Mouse (Mus musculus) intestine, postnatal 0 days (tissue): ENCODE measurements around the gene Unc13c. TPM values are rescaled to one million over a fixed set of nuclear protein-coding genes. Genes with fewer than 3 reads are reported as not detected.

Experiments used
- ATAC-seq: fragments of 200-750 bp; cut with Nextera tagmentation; 2 replicates; pipeline ENCODE4 v1.8.0; 2017; ENCODE audit warnings: mild to moderate bottlenecking, moderate TSS enrichment, moderate library complexity
- H3K27ac ChIP-seq: fragments of 300-500 bp; sonication (generic); 2 replicates; pipeline ENCODE4 v1.5.1; 2014; ENCODE audit warnings: mild to moderate bottlenecking, low read depth, low read length, moderate library complexity
- H3K27me3 ChIP-seq: fragments of 300-500 bp; sonication (generic); replicated peaks from 2 replicates; pipeline ENCODE4 v1.6.1; 2014; ENCODE audit warnings: low read length, mixed read lengths; ENCODE audit not compliant: control insufficient read depth, insufficient read depth
- H3K36me3 ChIP-seq: fragments of 300-500 bp; sonication (generic); 2 replicates; pipeline ENCODE4 v1.6.1; 2014; ENCODE audit warnings: mild to moderate bottlenecking, moderate library complexity; ENCODE audit not compliant: control insufficient read depth, insufficient read depth
- H3K4me1 ChIP-seq: fragments of 300-500 bp; sonication (generic); replicated peaks from 2 replicates; pipeline ENCODE4 v1.6.1; 2014; ENCODE audit warnings: antibody characterized with exemption, low read length, mixed read lengths; ENCODE audit not compliant: control insufficient read depth, insufficient read depth
- H3K4me2 ChIP-seq: fragments of 300-500 bp; sonication (generic); replicated peaks from 2 replicates; pipeline ENCODE4 v1.6.1; 2014; ENCODE audit warnings: low read depth, mild to moderate bottlenecking, moderate library complexity
- H3K4me3 ChIP-seq: fragments of 300-500 bp; sonication (generic); 2 replicates; pipeline ENCODE4 v1.5.1; 2014; ENCODE audit warnings: low read depth, low read length
- H3K9ac ChIP-seq: fragments of 300-500 bp; sonication (generic); 2 replicates; pipeline ENCODE4 v1.6.1; 2014; ENCODE audit warnings: mild to moderate bottlenecking, low read depth, low read length
- H3K9me3 ChIP-seq: fragments of 300-500 bp; sonication (generic); 2 replicates; pipeline ENCODE4 v1.6.1; 2016; ENCODE audit warnings: mixed run types; ENCODE audit not compliant: control insufficient read depth
- CTCF ChIP-seq: sonication (generic); IDR thresholded peaks from 2 replicates; pipeline ENCODE4 v1.5.1; 2016; ENCODE audit warnings: low read depth, mild to moderate bottlenecking, control low read depth, antibody characterized with exemption, moderate library complexity
- WGBS: fragments of 180-500 bp; shearing (Covaris S2); extraction: QIAGEN DNeasy Blood & Tissue Kit; methylation state at CpG from one replicate; pipeline ENCODE4 v1.1.7; 2014; 5-methylcytosine and 5-hydroxymethylcytosine counted together
- polyA plus RNA-seq: library from polyadenylated mRNA; unstranded; fragments of >200 nt; fragmentation: Nextera tagmentation; extraction: Ambion mirVana; gene quantifications from 2 replicates; pipeline ENCODE4 v1.2.1, GENCODE M21; 2015

Gene Unc13c
- polyA plus RNA-seq, 1 experiment from 2014 or later: 0.16 TPM

DNA sequence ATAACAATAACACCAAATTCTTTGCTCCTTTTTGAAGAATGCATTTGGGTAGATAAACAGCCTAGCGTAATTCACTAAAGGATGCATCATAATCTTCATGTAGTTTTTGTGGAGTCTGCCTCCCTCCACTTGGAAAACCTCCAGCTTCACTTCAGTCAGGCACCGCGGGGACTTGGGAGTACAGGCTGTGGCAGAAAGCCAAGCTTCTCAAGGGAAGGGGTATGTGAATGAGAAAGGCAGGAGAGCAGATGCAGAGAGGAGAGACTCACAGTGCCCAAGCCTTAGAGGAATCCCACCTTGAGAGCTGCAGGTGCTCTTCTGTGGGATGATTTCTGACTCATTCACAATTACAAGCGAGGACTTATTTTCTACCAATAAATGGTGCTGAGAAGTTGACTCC lies 33.9 kb downstream of the Unc13c start:
- Histone ChIP-seq H3K27ac (no peak overlapping the region), H3K4me2 (no peak overlapping the region), H3K9me3 (no peaks in the 10 kb centered on the region), H3K27me3 (no peaks in the 10 kb centered on the region), H3K4me1 (no peaks in the 10 kb centered on the region), H3K36me3 (no peaks in the 10 kb centered on the region), H3K9ac (no peak overlapping the region), H3K4me3 (no peak overlapping the region)
- ATAC-seq: no peak
- no peak for TF ChIP-seq CTCF
- 59% methylated on average over 4 of the region's 4 CpGs for WGBS

DNA sequence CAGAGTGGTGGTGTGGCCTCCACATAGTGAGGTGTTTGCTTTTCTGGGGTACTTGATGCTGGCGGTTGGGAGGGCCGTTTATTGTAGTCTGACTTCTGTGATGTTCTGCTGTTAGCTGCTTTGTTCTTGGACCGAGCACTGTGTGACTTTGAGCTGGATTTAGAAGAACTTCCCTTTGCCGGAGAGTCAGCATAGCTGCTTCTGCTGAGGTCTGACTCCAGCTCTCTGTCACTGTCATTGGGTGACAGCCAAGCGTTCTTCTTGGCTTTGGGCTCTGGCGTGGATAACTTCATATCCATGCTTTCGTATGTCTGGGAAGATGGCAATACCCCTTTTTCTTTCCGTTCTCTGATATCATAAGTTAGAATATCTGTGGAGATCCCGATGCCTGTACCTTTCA lies 36.8 kb downstream of the Unc13c start:
- no peak overlapping the region for H3K4me2 ChIP-seq
- H3K27me3 ChIP-seq: no peaks in the 10 kb centered on the region
- no peak for ATAC-seq
- no peak overlapping the region for H3K27ac ChIP-seq
- no peaks in the 10 kb centered on the region for H3K36me3 ChIP-seq
- TF ChIP-seq CTCF: no peak
- H3K4me3 ChIP-seq: no peak overlapping the region
- no peaks in the 10 kb centered on the region for H3K4me1 ChIP-seq
- 88% methylated on average over 9 of the region's 9 CpGs for WGBS
- H3K9ac ChIP-seq: no peak overlapping the region
- H3K9me3 ChIP-seq: no peaks in the 10 kb centered on the region

DNA sequence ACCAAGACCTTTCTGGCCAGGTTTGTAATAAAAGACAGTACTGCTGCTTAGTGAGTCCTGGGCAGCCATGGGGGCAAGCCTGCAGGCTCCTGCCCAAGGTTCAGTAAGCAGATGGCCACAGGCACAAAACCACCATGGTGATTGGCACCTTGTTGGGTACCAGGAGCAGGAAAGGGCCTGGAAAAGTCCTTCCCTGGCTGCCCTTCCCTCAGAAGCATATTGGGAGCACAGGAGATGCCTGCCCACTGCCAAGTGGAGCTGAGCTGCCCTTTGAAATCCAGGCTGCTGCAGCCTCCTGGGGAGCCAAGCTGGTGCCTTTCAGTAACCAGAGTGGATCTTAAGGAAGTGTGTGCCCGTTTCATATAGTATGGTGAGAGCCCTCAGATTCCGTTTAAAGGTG lies 41.5 kb downstream of the Unc13c start:
- no peaks in the 10 kb centered on the region for H3K27me3 ChIP-seq
- no peak overlapping the region for H3K27ac ChIP-seq

DNA sequence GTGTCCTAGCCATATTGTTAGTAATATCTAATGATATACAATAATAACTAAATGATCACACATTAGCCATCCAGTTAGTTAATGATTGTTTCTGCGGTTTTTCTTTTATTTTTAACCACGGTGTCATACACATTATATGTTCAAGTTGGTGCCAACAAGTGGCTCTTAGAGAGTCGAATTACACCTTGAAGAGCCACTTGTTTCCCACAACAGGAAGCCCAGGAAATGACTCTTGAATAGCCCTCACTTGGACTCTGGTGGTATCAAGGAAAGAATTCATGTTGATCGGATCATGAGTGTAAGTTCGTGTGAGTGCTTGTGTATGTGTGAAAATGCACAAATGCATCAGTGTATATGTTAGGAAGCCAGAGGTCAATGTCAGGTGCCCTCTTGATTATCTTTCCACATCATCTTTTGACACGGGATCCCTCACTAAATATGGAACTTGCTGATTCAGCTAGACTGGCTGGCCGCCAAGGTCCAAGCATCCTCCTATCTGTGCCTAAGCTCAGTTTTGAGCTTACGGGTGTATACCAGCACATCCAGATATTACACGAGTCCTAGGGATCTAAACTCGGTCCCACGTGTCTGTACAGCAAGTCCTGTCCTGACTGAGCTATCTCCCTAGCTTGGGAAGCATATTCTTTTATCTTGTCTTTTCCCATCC lies 46.2 kb downstream of the Unc13c start:
- no peak for ATAC-seq
- WGBS: 79% methylated on average over 11 of the region's 11 CpGs
- H3K4me2 ChIP-seq: no peak overlapping the region
- no peak overlapping the region for H3K4me3 ChIP-seq
- H3K9me3 ChIP-seq: no peaks in the 10 kb centered on the region
- no peaks in the 10 kb centered on the region for H3K4me1 ChIP-seq
- H3K27me3 ChIP-seq: no peaks in the 10 kb centered on the region
- H3K36me3 ChIP-seq: no peaks in the 10 kb centered on the region
- no peak for TF ChIP-seq CTCF
- no peak overlapping the region for H3K9ac ChIP-seq
- H3K27ac ChIP-seq: no peak overlapping the region

More for the DNA sequence above, 41.5 kb downstream of the Unc13c start:
- Histone ChIP-seq H3K4me1 (no peaks in the 10 kb centered on the region), H3K4me3 (no peak overlapping the region), H3K9me3 (no peaks in the 10 kb centered on the region), H3K9ac (no peak overlapping the region), H3K4me2 (no peak overlapping the region), H3K36me3 (no peaks in the 10 kb centered on the region)
- WGBS: 75% methylated on average over 2 of the region's 2 CpGs
- ATAC-seq: no peak
- no peak for TF ChIP-seq CTCF

DNA sequence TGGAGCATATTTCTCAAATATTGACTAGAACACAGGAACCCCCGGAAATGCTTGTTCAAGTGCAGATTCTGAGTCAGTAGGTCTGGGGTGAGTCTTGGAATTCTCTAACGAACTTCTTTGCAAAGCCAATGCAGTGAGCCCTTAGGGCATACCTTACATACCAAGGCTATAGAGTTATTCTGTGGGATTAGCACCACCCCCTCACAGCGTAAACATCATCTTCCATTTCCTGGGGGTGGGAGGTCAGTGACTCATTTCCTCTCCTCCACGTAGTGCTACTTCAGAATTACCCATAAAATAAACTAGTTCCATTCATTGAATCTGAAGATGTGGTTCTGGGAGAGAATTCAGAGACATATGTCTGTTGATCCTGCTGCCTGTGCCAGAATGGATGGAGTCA lies 62.8 kb downstream of the Unc13c start:
- Histone ChIP-seq H3K27me3 (no peaks in the 10 kb centered on the region), H3K4me2 (no peak overlapping the region), H3K4me3 (no peak overlapping the region), H3K27ac (no peak overlapping the region), H3K36me3 (no peaks in the 10 kb centered on the region), H3K9me3 (no peaks in the 10 kb centered on the region), H3K9ac (no peak overlapping the region), H3K4me1 (no peaks in the 10 kb centered on the region)
- no peak for ATAC-seq
- 55% methylated on average over 4 of the region's 4 CpGs for WGBS
- TF ChIP-seq CTCF: no peak

DNA sequence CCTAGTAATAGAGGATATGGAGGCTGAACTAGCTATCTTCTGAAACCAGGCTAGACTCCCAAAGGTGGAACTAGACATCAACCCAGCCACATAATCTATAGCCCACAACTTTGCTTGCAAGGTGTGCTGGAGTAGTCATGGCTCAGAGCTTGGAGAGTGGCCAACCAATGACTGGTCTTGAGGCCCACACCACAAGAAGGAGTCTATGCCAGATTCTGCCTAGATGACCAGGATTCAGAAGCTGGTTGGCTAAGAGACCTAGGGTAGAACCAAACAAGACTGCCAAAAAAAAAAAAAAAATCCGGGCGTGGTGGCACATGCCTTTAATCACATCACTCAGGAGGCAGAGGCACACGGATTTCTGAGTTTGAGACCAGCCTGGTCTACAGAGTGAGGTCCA lies 70.2 kb downstream of the Unc13c start:
- H3K4me2 ChIP-seq: no peak overlapping the region
- H3K27me3 ChIP-seq: no peaks in the 10 kb centered on the region
- no peaks in the 10 kb centered on the region for H3K9me3 ChIP-seq
- no peak for ATAC-seq
- no peak for TF ChIP-seq CTCF
- H3K9ac ChIP-seq: no peak overlapping the region
- no peaks in the 10 kb centered on the region for H3K36me3 ChIP-seq
- H3K27ac ChIP-seq: no peak overlapping the region
- H3K4me3 ChIP-seq: no peak overlapping the region
- H3K4me1 ChIP-seq: no peaks in the 10 kb centered on the region
- 88% methylated on average over 3 of the region's 3 CpGs for WGBS

DNA sequence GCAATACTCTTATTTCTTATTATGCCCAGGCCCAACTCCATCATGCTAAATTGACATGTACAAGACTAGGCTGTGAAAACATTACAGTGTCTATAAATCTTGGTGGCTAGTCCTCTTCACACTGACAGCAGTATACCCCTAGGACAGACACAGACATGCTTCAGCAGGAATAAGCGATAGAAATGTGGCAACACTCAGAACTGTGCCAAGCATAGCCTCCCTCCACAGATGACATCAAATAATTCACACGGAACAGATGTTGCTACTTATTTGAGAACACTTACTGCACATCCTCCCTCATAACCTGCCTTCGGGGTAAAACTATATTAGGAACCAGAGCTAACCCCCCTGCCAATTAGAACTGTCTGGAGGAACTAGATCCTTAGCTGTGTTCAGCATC lies 72.6 kb downstream of the Unc13c start:
- Histone ChIP-seq H3K27me3 (no peaks in the 10 kb centered on the region), H3K9me3 (no peaks in the 10 kb centered on the region), H3K9ac (no peak overlapping the region), H3K4me1 (no peaks in the 10 kb centered on the region), H3K27ac (no peak overlapping the region), H3K4me3 (no peak overlapping the region), H3K36me3 (no peaks in the 10 kb centered on the region), H3K4me2 (no peak overlapping the region)
- 85% methylated on average over 3 of the region's 3 CpGs for WGBS
- no peak for ATAC-seq
- TF ChIP-seq CTCF: no peak
